Mouse (Mus musculus): Measurements from ENCODE around the gene Tpm4. TPM values are rescaled to one million over a fixed set of nuclear protein-coding genes. Genes with fewer than 3 reads are reported as not detected.

The Tpm4 gene
- polyA plus RNA-seq, 1 experiment: 4.6 TPM

DNA sequence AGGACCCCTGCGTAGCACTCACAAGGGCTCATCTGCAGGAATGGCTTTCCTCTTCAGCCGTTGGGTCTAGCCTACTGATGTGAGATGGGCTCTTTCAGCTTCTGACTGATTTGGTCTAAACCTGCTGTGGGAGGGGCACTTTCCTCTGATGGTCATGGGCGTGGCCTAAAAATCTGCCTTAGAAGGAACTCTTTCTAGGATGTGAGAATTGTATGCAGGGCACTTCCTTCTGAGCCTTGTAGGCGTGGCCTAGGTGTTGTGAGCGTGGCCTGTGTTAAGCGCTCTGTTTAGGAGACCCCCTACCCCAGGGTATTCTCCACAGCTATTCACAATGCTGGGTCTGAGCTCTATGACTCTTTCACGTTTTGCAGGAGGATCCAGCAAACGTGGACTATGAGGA, 63.2 kb downstream of the Tpm4 start:
- Histone ChIP-seq H3K27ac (ENCODE audit: control insufficient read depth, insufficient read depth, low read depth, low read length) (no peak overlapping the region), H3K27me3 (ENCODE audit: control insufficient read depth, insufficient read depth, low read length) (no peaks in the 10 kb centered on the region), H3K4me1 (ENCODE audit: control insufficient read depth, insufficient read depth, low read length) (no peaks in the 10 kb centered on the region), H3K4me3 (ENCODE audit: control insufficient read depth, low read depth, low read length) (no peak overlapping the region), H3K36me3 (ENCODE audit: control insufficient read depth, insufficient read depth, low read length) (no peaks in the 10 kb centered on the region)
- TF ChIP-seq CTCF (IDR thresholded peaks at IDR 0.05; ENCODE audit: control insufficient read depth, insufficient read depth, insufficient replicate concordance, low read depth, low read length) (no peak), POLR2A (IDR thresholded peaks at IDR 0.05; ENCODE audit: control insufficient read depth, low read depth, low read length) (no peak)

Other genes starting within 250 kb of the Tpm4 start
- gene Zfp882, start 226.4 kb upstream of the Tpm4 start, polyA plus RNA-seq (2012; rRNA removed): 0.25 and 0.28 TPM in 2 replicates
- 1.6 and 2.5 TPM in 2 replicates for gene Zfp617, start 226.3 kb upstream of the Tpm4 start, polyA plus RNA-seq (2012; rRNA removed)
- 3.4 TPM in 2 replicates for gene Zfp961, start 183.9 kb upstream of the Tpm4 start, polyA plus RNA-seq (2012; rRNA removed)
- 0.09 and 0.24 TPM in 2 replicates for gene Cyp4f18, start 125.3 kb upstream of the Tpm4 start, polyA plus RNA-seq (2012; rRNA removed)
- gene Olfr372, start 93.8 kb upstream of the Tpm4 start, polyA plus RNA-seq (2012; rRNA removed): not detected in 2 replicates
- not detected in 2 replicates for gene Olfr373, start 51.8 kb upstream of the Tpm4 start, polyA plus RNA-seq (2012; rRNA removed)
- not detected in 2 replicates for gene Olfr374, start 27.9 kb upstream of the Tpm4 start, polyA plus RNA-seq (2012; rRNA removed)
- gene Rab8a, start 26.2 kb downstream of the Tpm4 start, polyA plus RNA-seq (2012; rRNA removed): 33.7 and 44.0 TPM in 2 replicates
- 0.31 and 0.65 TPM in 2 replicates for gene Hsh2d, start 54.7 kb downstream of the Tpm4 start, polyA plus RNA-seq (2012; rRNA removed)
- 0.05 and 0.48 TPM in 2 replicates for gene Cib3, start 77.9 kb downstream of the Tpm4 start, polyA plus RNA-seq (2012; rRNA removed)
- gene Gm11034, start 78.7 kb downstream of the Tpm4 start, polyA plus RNA-seq (2012; rRNA removed): not detected in 2 replicates
- 14.5 and 15.4 TPM in 2 replicates for gene Fam32a, start 84.8 kb downstream of the Tpm4 start, polyA plus RNA-seq (2012; rRNA removed)
- 405 and 422 TPM in 2 replicates for gene Ap1m1, start 105.0 kb downstream of the Tpm4 start, polyA plus RNA-seq (2012; rRNA removed)
- gene Gm10282, start 170.3 kb downstream of the Tpm4 start, polyA plus RNA-seq (2012; rRNA removed): 1.1 and 1.7 TPM in 2 replicates
- gene Klf2, start 184.1 kb downstream of the Tpm4 start, polyA plus RNA-seq (2012; rRNA removed): 10.6 and 13.5 TPM in 2 replicates